Mouse (Mus musculus) liver, embryonic 14.5 days (tissue): ENCODE data around the gene Maco1. TPM values are rescaled to one million over a fixed set of nuclear protein-coding genes. Genes with fewer than 3 reads are reported as not detected.

Experiments used
- ATAC-seq: fragments of 200-750 bp; cut with Nextera tagmentation; 2 replicates; pipeline ENCODE4 v1.8.0; 2017; ENCODE audit warnings: moderate number of reproducible peaks, mild to moderate bottlenecking, moderate library complexity; ENCODE audit not compliant: insufficient read depth
- DNase-seq, 3 experiments: peaks; one replicate each; pipeline ENCODE4 v3.0.0-alpha.2; 2012 to 2013; ENCODE audit warnings: low read depth in 3 of 3, low spot score in 3 of 3
- H3K27ac ChIP-seq: fragments of 300-500 bp; sonication (generic); 2 replicates; pipeline ENCODE4 v1.5.1; 2014; ENCODE audit warnings: moderate library complexity, mild to moderate bottlenecking, control low read depth, inconsistent platforms
- H3K27me3 ChIP-seq: fragments of 300-500 bp; sonication (generic); 2 replicates; pipeline ENCODE4 v1.6.1; 2014; ENCODE audit warnings: mild to moderate bottlenecking, low read length, moderate library complexity; ENCODE audit not compliant: control insufficient read depth, insufficient read depth
- H3K36me3 ChIP-seq: fragments of 300-500 bp; sonication (generic); replicated peaks from 2 replicates; pipeline ENCODE4 v1.6.1; 2014; ENCODE audit warnings: low read depth; ENCODE audit not compliant: control insufficient read depth, insufficient read depth
- H3K4me1 ChIP-seq, 2 experiments: fragments of 200-500 bp in 1 of 2; fragments of 300-500 bp in 1 of 2; sonication (generic) in 1 of 2; replicated peaks; 2 replicates each; pipeline ENCODE4 v1.6.1; 2012 to 2014; ENCODE audit warnings: antibody characterized with exemption in 1 of 2, inconsistent platforms in 1 of 2, low read length in 1 of 2; ENCODE audit not compliant: control insufficient read depth in 2 of 2, insufficient read depth in 2 of 2
- H3K4me2 ChIP-seq: fragments of 300-500 bp; sonication (generic); 2 replicates; pipeline ENCODE4 v1.6.1; 2014; ENCODE audit warnings: low read depth, mild to moderate bottlenecking, control low read depth, moderate library complexity
- H3K4me3 ChIP-seq, 2 experiments: fragments of 200-500 bp in 1 of 2; fragments of 300-500 bp in 1 of 2; sonication (generic) in 1 of 2; 2 replicates each; pipeline ENCODE4 v1.5.1; 2012 to 2014; ENCODE audit warnings: low read depth in 2 of 2, low read length in 2 of 2, mild to moderate bottlenecking in 2 of 2, control low read depth in 1 of 2, inconsistent platforms in 1 of 2, moderate library complexity in 1 of 2; ENCODE audit not compliant: insufficient read depth in 1 of 2
- H3K9ac ChIP-seq: fragments of 300-500 bp; sonication (generic); replicated peaks from 2 replicates; pipeline ENCODE4 v1.6.1; 2014; ENCODE audit warnings: mild to moderate bottlenecking, control low read depth, moderate library complexity
- H3K9me3 ChIP-seq: fragments of 300-500 bp; sonication (generic); 2 replicates; pipeline ENCODE4 v1.6.1; 2016; ENCODE audit warnings: low read length, mixed read lengths; ENCODE audit not compliant: control insufficient read depth
- CTCF ChIP-seq: IDR thresholded peaks from 2 replicates; pipeline ENCODE4 v1.5.1; 2016; ENCODE audit warnings: antibody characterized with exemption, low read depth, control low read depth
- EP300 ChIP-seq: IDR thresholded peaks from 2 replicates; pipeline ENCODE4 v1.6.1; 2016; ENCODE audit warnings: antibody characterized with exemption, low read depth
- WGBS: fragments of 180-500 bp; shearing (Covaris S2); extraction: QIAGEN DNeasy Blood & Tissue Kit; methylation state at CpG from one replicate; pipeline ENCODE4 v1.1.7; 2014; ENCODE audit not compliant: insufficient replicate concordance; 5-methylcytosine and 5-hydroxymethylcytosine counted together
- polyA plus RNA-seq, 2 experiments: library from polyadenylated mRNA; depleted of rRNA in 1 of 2; stranded (reverse) in 1 of 2; unstranded in 1 of 2; fragments of >200 nt; fragmentation: Nextera tagmentation in 1 of 2; extraction: Ambion mirVana in 1 of 2; gene quantifications; 2 replicates each; pipeline versions ENCODE4 v1.2.1 to v1.2.3; 2012 to 2014

Gene Maco1
- polyA plus RNA-seq, 2 experiments: 9.3 to 13.0 TPM

- WGBS: 35% methylated on average over 7 of the region's 7 CpGs
- peak; percentile 86 for ATAC-seq
- no peaks in the 10 kb centered on the region for H3K27me3 ChIP-seq
- no peak for TF ChIP-seq EP300
- peak; percentile 61; the same call in 1 of the 2 replicates for TF ChIP-seq CTCF
- H3K4me2 ChIP-seq: peak overlapping the region; percentile 69
- peak; percentile 68 to 78 (median 75) for DNase-seq
- H3K4me1 ChIP-seq: peaks cover 62 to 65% of the 10 kb centered on the region in 2 experiments
- H3K36me3 ChIP-seq: no peaks in the 10 kb centered on the region; the same call in none of the 2 replicates
- H3K9ac ChIP-seq: peak overlapping the region; percentile 53
- H3K4me3 ChIP-seq: peak overlapping the region; percentile 29 to 41
- peak overlapping the region; percentile 81 for H3K27ac ChIP-seq
- no peaks in the 10 kb centered on the region for H3K9me3 ChIP-seq
Observed at GRCm38 (mm10) chr4:134759564-134759963, 93.6 kb downstream of the Maco1 start.

GRCm38 (mm10) chr4:134758922-134759321 is 94.2 kb downstream of the Maco1 start:
- H3K27ac ChIP-seq: peak overlapping the region; percentile 81
- H3K9ac ChIP-seq: peak overlapping the region; percentile 53
- peak overlapping the region; percentile 69 for H3K4me2 ChIP-seq
- H3K36me3 ChIP-seq: no peaks in the 10 kb centered on the region; the same call in none of the 2 replicates
- H3K4me1 ChIP-seq: peaks cover 56 to 63% of the 10 kb centered on the region in 2 experiments
- H3K9me3 ChIP-seq: no peaks in the 10 kb centered on the region
- ATAC-seq (no peak), DNase-seq (no peak)
- H3K4me3 ChIP-seq: peak overlapping the region; percentile 27 to 41; a peak in 3 of 4 replicates
- no peaks in the 10 kb centered on the region for H3K27me3 ChIP-seq
- TF ChIP-seq CTCF (no peak), EP300 (no peak)
- WGBS: 77% methylated on average over 14 of the region's 14 CpGs

- Histone ChIP-seq H3K4me1 (peaks cover 51 to 63% of the 10 kb centered on the region in 2 experiments), H3K9ac (peak overlapping the region; percentile 34), H3K36me3 (peaks cover 5% of the 10 kb centered on the region), H3K4me3 (no peak overlapping the region), H3K9me3 (no peaks in the 10 kb centered on the region), H3K27ac (peak overlapping the region; percentile 81), H3K27me3 (no peaks in the 10 kb centered on the region), H3K4me2 (no peak overlapping the region)
- 73% methylated on average over 4 of the region's 4 CpGs for WGBS
- TF ChIP-seq CTCF (no peak), EP300 (no peak)
- ATAC-seq: no peak
- DNase-seq: no peak
Observed at GRCm38 (mm10) chr4:134758367-134758766, 94.8 kb downstream of the Maco1 start.

GRCm38 (mm10) chr4:134756953-134757352 is 96.2 kb downstream of the Maco1 start:
- Histone ChIP-seq H3K27ac (no peak overlapping the region), H3K4me1 (peaks cover 49 to 66% of the 10 kb centered on the region in 2 experiments), H3K4me2 (no peak overlapping the region), H3K36me3 (peaks cover 8% of the 10 kb centered on the region), H3K27me3 (no peaks in the 10 kb centered on the region), H3K9me3 (no peaks in the 10 kb centered on the region), H3K4me3 (no peak overlapping the region), H3K9ac (no peak overlapping the region)
- DNase-seq (no peak), ATAC-seq (no peak)
- WGBS: 68% methylated on average over 7 of the region's 7 CpGs
- no peak for TF ChIP-seq EP300
- TF ChIP-seq CTCF: no peak

- 73% methylated on average over 13 of the region's 13 CpGs for WGBS
- H3K9ac ChIP-seq: no peak overlapping the region
- H3K9me3 ChIP-seq: no peaks in the 10 kb centered on the region
- no peak overlapping the region for H3K4me3 ChIP-seq
- ATAC-seq (no peak), DNase-seq (no peak)
- peaks cover 9% of the 10 kb centered on the region for H3K36me3 ChIP-seq
- no peak for TF ChIP-seq CTCF
- no peak for TF ChIP-seq EP300
- H3K4me2 ChIP-seq: no peak overlapping the region
- no peaks in the 10 kb centered on the region for H3K27me3 ChIP-seq
- H3K27ac ChIP-seq: no peak overlapping the region
- peaks cover 46 to 62% of the 10 kb centered on the region in 2 experiments for H3K4me1 ChIP-seq
Observed at GRCm38 (mm10) chr4:134754941-134755340, 98.2 kb downstream of the Maco1 start.
